Mouse (Mus musculus) brain, embryonic 14.5 days (tissue): ENCODE measurements at regions not wholly inside any gene's neighbourhood (a gene's known extent, or its start where the extent isn't known, plus 50 kb on each side); places are given as distances from the start of the nearest gene placed in this dataset.

Experiments
- DNase-seq: peaks from one replicate; pipeline ENCODE4 v3.0.0-alpha.2; 2011; ENCODE audit warnings: low read depth
- CTCF ChIP-seq: fragments of 200-500 bp; IDR thresholded peaks from 2 replicates; pipeline ENCODE4 v1.5.1; 2012; ENCODE audit warnings: inconsistent platforms, mild to moderate bottlenecking, moderate library complexity, borderline replicate concordance; ENCODE audit not compliant: insufficient read depth, insufficient read length; ENCODE audit errors: extremely low read depth
- POLR2A ChIP-seq: fragments of 200-500 bp; IDR thresholded peaks from 2 replicates; pipeline ENCODE4 v1.6.1; 2012; ENCODE audit warnings: mild to moderate bottlenecking, inconsistent platforms, borderline replicate concordance; ENCODE audit not compliant: poor library complexity, insufficient read depth, insufficient read length, severe bottlenecking; ENCODE audit errors: extremely low read depth

- TF ChIP-seq POLR2A, result no peak
- TF ChIP-seq CTCF, result no peak
- DNase-seq, result peak; percentile 33
Observed at GRCm38 (mm10) chr6:102102060-102102459, 470.8 kb downstream of the Cntn3 start.
